Mouse (Mus musculus): ENCODE results near the gene Cpne4. TPM values are rescaled to one million over a fixed set of nuclear protein-coding genes. Genes with fewer than 3 reads are reported as not detected.

The Cpne4 gene
- polyA plus RNA-seq, 1 experiment = not detected

DNA sequence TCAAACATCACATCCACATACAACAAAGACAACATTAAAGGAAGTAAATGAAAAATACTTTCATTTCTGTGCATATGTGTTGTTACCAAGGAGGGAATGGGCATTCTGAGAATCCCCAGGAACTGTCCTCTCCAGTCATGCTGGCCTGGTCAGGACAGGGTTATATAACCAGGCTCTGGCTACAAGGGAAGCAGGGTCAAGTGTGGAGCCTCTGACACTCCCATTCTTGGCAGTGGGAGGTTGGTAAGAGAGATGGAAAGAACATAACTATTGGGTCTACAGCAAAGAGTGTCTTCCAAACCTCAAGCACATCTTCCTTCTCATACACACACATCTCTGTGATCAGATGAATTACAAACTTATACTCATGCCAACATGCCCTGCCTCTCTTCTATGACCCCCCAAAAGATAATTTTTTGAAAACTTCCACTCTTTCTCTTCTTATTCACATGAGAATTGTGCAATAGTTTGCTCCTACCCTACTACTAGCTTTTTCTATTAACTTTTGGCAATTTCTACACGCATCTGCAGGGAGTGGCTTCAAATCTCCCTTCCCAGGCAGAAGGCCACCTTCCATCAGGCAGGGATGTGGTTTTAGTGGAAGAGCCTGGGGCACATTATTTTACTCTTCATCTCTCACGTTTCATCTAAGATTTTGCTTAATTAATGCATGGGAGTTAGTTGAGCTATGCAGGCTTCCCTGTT is 298.3 kb downstream of the Cpne4 start:
- Histone ChIP-seq H3K27me3 (replicated peaks) (no peaks in the 10 kb centered on the region), H3K4me1 (no peaks in the 10 kb centered on the region), H3K36me3 (replicated peaks; ENCODE audit: low read length) (no peaks in the 10 kb centered on the region), H3K9me3 (no peaks in the 10 kb centered on the region; the same call in 1 of the 2 replicates), H3K4me3 (replicated peaks) (no peak overlapping the region)
- TF ChIP-seq FLI1 (IDR thresholded peaks at IDR 0.05; ENCODE audit: low read length) (no peak), GATA1 (IDR thresholded peaks at IDR 0.05; ENCODE audit: borderline replicate concordance, low read length) (no peak)

GRCm38 (mm10) chr9:104853701-104854100 is 306.6 kb downstream of the Cpne4 start:
- H3K4me3 ChIP-seq (replicated peaks) = peak overlapping the region; percentile 20

DNA sequence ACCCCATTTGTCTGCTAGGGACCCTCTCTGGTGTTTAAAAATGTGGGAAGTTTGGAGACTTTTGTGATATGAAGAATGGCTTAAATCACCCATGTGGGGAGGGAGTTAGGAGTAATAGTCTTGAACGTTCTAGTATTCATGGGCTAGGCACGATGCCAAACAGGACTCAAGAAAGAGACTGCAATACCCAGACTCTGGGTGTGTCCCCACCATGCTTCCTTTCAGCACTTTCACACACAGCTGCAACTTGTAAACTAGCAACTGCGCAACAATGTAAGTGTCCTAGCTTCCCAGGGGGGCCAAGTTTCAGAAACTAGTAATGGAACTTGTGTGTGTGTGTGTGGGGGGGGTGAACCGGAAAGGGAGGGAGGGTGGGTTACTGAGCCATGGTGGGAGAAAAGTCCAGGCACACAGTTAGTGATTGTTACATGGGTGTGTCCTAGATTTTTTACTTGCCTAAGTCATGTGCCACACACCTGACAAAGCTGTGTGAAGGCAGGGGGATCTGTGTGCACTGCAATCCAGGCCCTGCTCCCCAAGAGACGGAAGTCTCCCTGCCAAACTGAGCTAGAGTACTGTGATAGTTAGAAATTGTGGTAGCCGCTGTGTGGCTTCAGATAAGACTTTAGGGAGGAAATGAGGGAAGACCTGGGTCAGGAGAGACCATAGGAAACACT is 307.3 kb downstream of the Cpne4 start:
- Histone ChIP-seq H3K4me3 (replicated peaks) (no peak overlapping the region), H3K4me1 (no peaks in the 10 kb centered on the region), H3K36me3 (replicated peaks; ENCODE audit: low read length) (no peaks in the 10 kb centered on the region), H3K9me3 (no peaks in the 10 kb centered on the region), H3K27me3 (replicated peaks) (no peaks in the 10 kb centered on the region)
- no peak for TF ChIP-seq GATA1 (IDR thresholded peaks at IDR 0.05; ENCODE audit: borderline replicate concordance, low read length)
- no peak for TF ChIP-seq FLI1 (IDR thresholded peaks at IDR 0.05; ENCODE audit: low read length)

More at GRCm38 (mm10) chr9:104853701-104854100, 306.6 kb downstream of the Cpne4 start:
- TF ChIP-seq FLI1 (IDR thresholded peaks at IDR 0.05; ENCODE audit: low read length) (no peak), GATA1 (IDR thresholded peaks at IDR 0.05; ENCODE audit: borderline replicate concordance, low read length) (no peak)
- H3K9me3 ChIP-seq = no peaks in the 10 kb centered on the region
- H3K4me1 ChIP-seq = no peaks in the 10 kb centered on the region
- H3K36me3 ChIP-seq (replicated peaks; ENCODE audit: low read length) = no peaks in the 10 kb centered on the region
- H3K27me3 ChIP-seq (replicated peaks) = no peaks in the 10 kb centered on the region

- no peaks in the 10 kb centered on the region for H3K36me3 ChIP-seq (replicated peaks; ENCODE audit: low read length)
- H3K4me3 ChIP-seq (replicated peaks) = no peak overlapping the region
- no peak for TF ChIP-seq GATA1 (IDR thresholded peaks at IDR 0.05; ENCODE audit: borderline replicate concordance, low read length)
- no peak for TF ChIP-seq FLI1 (IDR thresholded peaks at IDR 0.05; ENCODE audit: low read length)
- no peaks in the 10 kb centered on the region for H3K4me1 ChIP-seq
- H3K9me3 ChIP-seq = peaks cover 18% of the 10 kb centered on the region
- no peaks in the 10 kb centered on the region for H3K27me3 ChIP-seq (replicated peaks)
These were observed 318.7 kb downstream of the Cpne4 start for GRCm38 (mm10) chr9:104865830-104866229.

- Histone ChIP-seq H3K9me3 (peaks cover 19% of the 10 kb centered on the region; the same call in 1 of the 2 replicates), H3K4me3 (replicated peaks) (no peak overlapping the region), H3K36me3 (replicated peaks; ENCODE audit: low read length) (no peaks in the 10 kb centered on the region), H3K27me3 (replicated peaks) (no peaks in the 10 kb centered on the region), H3K4me1 (no peaks in the 10 kb centered on the region)
- TF ChIP-seq GATA1 (IDR thresholded peaks at IDR 0.05; ENCODE audit: borderline replicate concordance, low read length) (no peak), FLI1 (IDR thresholded peaks at IDR 0.05; ENCODE audit: low read length) (no peak)
These were observed 325.5 kb downstream of the Cpne4 start for GRCm38 (mm10) chr9:104872586-104872985.

GRCm38 (mm10) chr9:104874157-104874556 is 327.1 kb downstream of the Cpne4 start:
- H3K27me3 ChIP-seq (replicated peaks) = no peaks in the 10 kb centered on the region
- H3K4me3 ChIP-seq (replicated peaks) = no peak overlapping the region
- H3K9me3 ChIP-seq = peaks cover 19% of the 10 kb centered on the region
- TF ChIP-seq GATA1 (IDR thresholded peaks at IDR 0.05; ENCODE audit: borderline replicate concordance, low read length) (no peak), FLI1 (IDR thresholded peaks at IDR 0.05; ENCODE audit: low read length) (no peak)
- H3K4me1 ChIP-seq = no peaks in the 10 kb centered on the region
- no peaks in the 10 kb centered on the region for H3K36me3 ChIP-seq (replicated peaks; ENCODE audit: low read length)

DNA sequence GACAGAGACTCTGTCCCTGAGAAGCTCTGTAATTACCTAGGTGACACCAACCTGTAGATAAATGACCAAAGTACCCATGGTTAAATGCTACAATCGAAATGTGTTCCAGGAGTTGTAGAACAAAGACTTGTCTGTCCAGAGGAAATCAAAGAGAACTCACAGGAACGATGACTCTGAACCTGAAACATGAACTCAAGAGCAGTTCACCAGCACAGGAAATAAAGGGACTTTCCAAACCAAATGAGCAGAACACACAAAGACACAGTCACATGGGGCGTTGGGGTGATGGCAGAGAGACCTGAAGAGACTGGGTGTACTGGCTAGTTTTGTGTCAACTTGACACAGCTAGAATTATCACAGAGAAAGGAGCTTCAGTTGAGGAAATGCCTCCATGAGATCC is 329.9 kb downstream of the Cpne4 start:
- TF ChIP-seq GATA1 (IDR thresholded peaks at IDR 0.05; ENCODE audit: borderline replicate concordance, low read length) = no peak
- TF ChIP-seq FLI1 (IDR thresholded peaks at IDR 0.05; ENCODE audit: low read length) = no peak
- H3K27me3 ChIP-seq (replicated peaks) = no peaks in the 10 kb centered on the region
- no peak overlapping the region for H3K4me3 ChIP-seq (replicated peaks)
- H3K9me3 ChIP-seq = peaks cover 18% of the 10 kb centered on the region
- no peaks in the 10 kb centered on the region for H3K36me3 ChIP-seq (replicated peaks; ENCODE audit: low read length)
- H3K4me1 ChIP-seq = no peaks in the 10 kb centered on the region

DNA sequence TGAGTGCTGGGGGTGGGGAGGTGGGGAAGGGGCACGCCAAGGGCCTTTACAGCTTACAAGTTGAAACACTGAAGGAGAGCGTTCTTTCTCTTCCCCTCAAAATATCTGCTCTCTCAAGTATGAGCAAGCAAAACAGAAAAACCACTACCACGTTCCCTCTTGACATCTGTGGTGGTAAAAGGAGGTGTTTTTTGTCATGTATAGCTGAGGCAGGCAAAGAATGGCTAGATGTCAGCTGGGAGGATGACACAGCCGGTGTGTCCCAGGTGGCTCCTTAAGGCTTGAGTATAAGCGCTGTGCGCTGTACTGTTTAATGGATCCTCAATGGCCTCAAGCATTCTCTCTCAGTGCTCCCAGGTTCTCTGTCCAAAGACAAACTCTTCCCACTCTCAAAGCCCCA is 331.5 kb downstream of the Cpne4 start:
- Histone ChIP-seq H3K4me3 (replicated peaks) (no peak overlapping the region), H3K36me3 (replicated peaks; ENCODE audit: low read length) (no peaks in the 10 kb centered on the region), H3K27me3 (replicated peaks) (no peaks in the 10 kb centered on the region), H3K4me1 (no peaks in the 10 kb centered on the region), H3K9me3 (peaks cover 29% of the 10 kb centered on the region)
- TF ChIP-seq GATA1 (IDR thresholded peaks at IDR 0.05; ENCODE audit: borderline replicate concordance, low read length) = no peak
- no peak for TF ChIP-seq FLI1 (IDR thresholded peaks at IDR 0.05; ENCODE audit: low read length)

GRCm38 (mm10) chr9:104890517-104890916 is 343.4 kb downstream of the Cpne4 start:
- peaks cover 18% of the 10 kb centered on the region for H3K9me3 ChIP-seq
- H3K36me3 ChIP-seq (replicated peaks; ENCODE audit: low read length) = no peaks in the 10 kb centered on the region
- H3K4me3 ChIP-seq (replicated peaks) = no peak overlapping the region
- no peak for TF ChIP-seq GATA1 (IDR thresholded peaks at IDR 0.05; ENCODE audit: borderline replicate concordance, low read length)
- no peak for TF ChIP-seq FLI1 (IDR thresholded peaks at IDR 0.05; ENCODE audit: low read length)
- H3K4me1 ChIP-seq = no peaks in the 10 kb centered on the region
- H3K27me3 ChIP-seq (replicated peaks) = no peaks in the 10 kb centered on the region

GRCm38 (mm10) chr9:104895360-104895759 is 348.3 kb downstream of the Cpne4 start:
- no peak for TF ChIP-seq FLI1 (IDR thresholded peaks at IDR 0.05; ENCODE audit: low read length)
- no peak for TF ChIP-seq GATA1 (IDR thresholded peaks at IDR 0.05; ENCODE audit: borderline replicate concordance, low read length)
- Histone ChIP-seq H3K4me3 (replicated peaks) (no peak overlapping the region), H3K4me1 (no peaks in the 10 kb centered on the region)

More at GRCm38 (mm10) chr9:104895360-104895759, 348.3 kb downstream of the Cpne4 start:
- Histone ChIP-seq H3K27me3 (replicated peaks) (no peaks in the 10 kb centered on the region), H3K9me3 (peaks cover 26% of the 10 kb centered on the region), H3K36me3 (replicated peaks; ENCODE audit: low read length) (no peaks in the 10 kb centered on the region)

Data from megakaryocyte, embryonic 14.5 days (primary cell).